Mouse (Mus musculus): ENCODE measurements at regions not wholly inside any gene's neighbourhood (a gene's known extent, or its start where the extent isn't known, plus 50 kb on each side); places are given as distances from the start of the nearest gene placed in this dataset.

- no peaks in the 10 kb centered on the region for H3K4me1 ChIP-seq (ENCODE audit: control insufficient read depth, insufficient read depth, low read length)
- no peak overlapping the region for H3K9ac ChIP-seq (ENCODE audit: low read depth, low read length)
- no peak overlapping the region for H3K27ac ChIP-seq (ENCODE audit: low read length)
- no peaks in the 10 kb centered on the region for H3K9me3 ChIP-seq (ENCODE audit: control insufficient read depth, low read length)
- H3K4me3 ChIP-seq (ENCODE audit: low read length): no peak overlapping the region
- no peaks in the 10 kb centered on the region for H3K36me3 ChIP-seq (ENCODE audit: control insufficient read depth, insufficient read depth, low read length)
- H3K4me2 ChIP-seq (ENCODE audit: low read depth, low read length): no peak overlapping the region
- no peak for ATAC-seq
- 68% methylated on average over 3 of the region's 3 CpGs for WGBS
- no peaks in the 10 kb centered on the region for H3K27me3 ChIP-seq (replicated peaks; ENCODE audit: control insufficient read depth, insufficient read depth, low read length)
These were observed 399.4 kb downstream of the Ets1 start for GRCm38 (mm10) chr9:33035401-33035800.

- Histone ChIP-seq H3K27me3 (replicated peaks; ENCODE audit: control insufficient read depth, insufficient read depth, low read length) (no peaks in the 10 kb centered on the region), H3K4me2 (ENCODE audit: low read depth, low read length) (no peak overlapping the region), H3K36me3 (ENCODE audit: control insufficient read depth, insufficient read depth, low read length) (no peaks in the 10 kb centered on the region), H3K9ac (ENCODE audit: low read depth, low read length) (no peak overlapping the region), H3K9me3 (ENCODE audit: control insufficient read depth, low read length) (no peaks in the 10 kb centered on the region), H3K4me1 (ENCODE audit: control insufficient read depth, insufficient read depth, low read length) (no peaks in the 10 kb centered on the region), H3K4me3 (ENCODE audit: low read length) (no peak overlapping the region), H3K27ac (ENCODE audit: low read length) (no peak overlapping the region)
- WGBS: 42% methylated on average over 4 of the region's 4 CpGs
- ATAC-seq: no peak
These were observed 403.3 kb downstream of the Ets1 start for GRCm38 (mm10) chr9:33039221-33039790.

- no peak overlapping the region for H3K9ac ChIP-seq (ENCODE audit: low read depth, low read length)
- no peaks in the 10 kb centered on the region for H3K36me3 ChIP-seq (ENCODE audit: control insufficient read depth, insufficient read depth, low read length)
- ATAC-seq: no peak
- no peaks in the 10 kb centered on the region for H3K27me3 ChIP-seq (replicated peaks; ENCODE audit: control insufficient read depth, insufficient read depth, low read length)
- WGBS: 74% methylated on average over 4 of the region's 4 CpGs
- H3K4me2 ChIP-seq (ENCODE audit: low read depth, low read length): no peak overlapping the region
- no peaks in the 10 kb centered on the region for H3K9me3 ChIP-seq (ENCODE audit: control insufficient read depth, low read length)
- no peaks in the 10 kb centered on the region for H3K4me1 ChIP-seq (ENCODE audit: control insufficient read depth, insufficient read depth, low read length)
- H3K4me3 ChIP-seq (ENCODE audit: low read length): no peak overlapping the region
- H3K27ac ChIP-seq (ENCODE audit: low read length): no peak overlapping the region
These were observed 414.8 kb downstream of the Ets1 start for GRCm38 (mm10) chr9:33050789-33051188.

GRCm38 (mm10) chr9:33060636-33061264 is 424.7 kb downstream of the Ets1 start:
- Histone ChIP-seq H3K9ac (ENCODE audit: low read depth, low read length) (no peak overlapping the region), H3K9me3 (ENCODE audit: control insufficient read depth, low read length) (no peaks in the 10 kb centered on the region), H3K4me2 (ENCODE audit: low read depth, low read length) (no peak overlapping the region), H3K27me3 (replicated peaks; ENCODE audit: control insufficient read depth, insufficient read depth, low read length) (no peaks in the 10 kb centered on the region), H3K36me3 (ENCODE audit: control insufficient read depth, insufficient read depth, low read length) (no peaks in the 10 kb centered on the region), H3K27ac (ENCODE audit: low read length) (no peak overlapping the region), H3K4me1 (ENCODE audit: control insufficient read depth, insufficient read depth, low read length) (no peaks in the 10 kb centered on the region), H3K4me3 (ENCODE audit: low read length) (no peak overlapping the region)
- ATAC-seq: no peak
- 79% methylated on average over 6 of the region's 6 CpGs for WGBS

- ATAC-seq: no peak
- Histone ChIP-seq H3K36me3 (ENCODE audit: control insufficient read depth, insufficient read depth, low read length) (no peaks in the 10 kb centered on the region), H3K9ac (ENCODE audit: low read depth, low read length) (no peak overlapping the region), H3K27ac (ENCODE audit: low read length) (no peak overlapping the region), H3K9me3 (ENCODE audit: control insufficient read depth, low read length) (no peaks in the 10 kb centered on the region), H3K4me1 (ENCODE audit: control insufficient read depth, insufficient read depth, low read length) (no peaks in the 10 kb centered on the region), H3K27me3 (replicated peaks; ENCODE audit: control insufficient read depth, insufficient read depth, low read length) (no peaks in the 10 kb centered on the region), H3K4me2 (ENCODE audit: low read depth, low read length) (no peak overlapping the region), H3K4me3 (ENCODE audit: low read length) (no peak overlapping the region)
- WGBS: 66% methylated on average over 4 of the region's 4 CpGs
These were observed 426.5 kb downstream of the Ets1 start for GRCm38 (mm10) chr9:33062476-33062875.

GRCm38 (mm10) chr9:33065331-33065730 is 429.3 kb downstream of the Ets1 start:
- no peaks in the 10 kb centered on the region for H3K9me3 ChIP-seq (ENCODE audit: control insufficient read depth, low read length)
- no peak overlapping the region for H3K4me3 ChIP-seq (ENCODE audit: low read length)
- H3K27me3 ChIP-seq (replicated peaks; ENCODE audit: control insufficient read depth, insufficient read depth, low read length): no peaks in the 10 kb centered on the region
- H3K4me2 ChIP-seq (ENCODE audit: low read depth, low read length): no peak overlapping the region
- no peak overlapping the region for H3K9ac ChIP-seq (ENCODE audit: low read depth, low read length)
- WGBS: 91% methylated on average over 3 of the region's 3 CpGs
- no peak for ATAC-seq
- H3K27ac ChIP-seq (ENCODE audit: low read length): no peak overlapping the region
- no peaks in the 10 kb centered on the region for H3K4me1 ChIP-seq (ENCODE audit: control insufficient read depth, insufficient read depth, low read length)
- H3K36me3 ChIP-seq (ENCODE audit: control insufficient read depth, insufficient read depth, low read length): no peaks in the 10 kb centered on the region

- H3K27me3 ChIP-seq (replicated peaks; ENCODE audit: control insufficient read depth, insufficient read depth, low read length): no peaks in the 10 kb centered on the region
- no peak overlapping the region for H3K4me3 ChIP-seq (ENCODE audit: low read length)
- no peak overlapping the region for H3K27ac ChIP-seq (ENCODE audit: low read length)
- no peak overlapping the region for H3K4me2 ChIP-seq (ENCODE audit: low read depth, low read length)
- no peak overlapping the region for H3K9ac ChIP-seq (ENCODE audit: low read depth, low read length)
- ATAC-seq: no peak
- H3K36me3 ChIP-seq (ENCODE audit: control insufficient read depth, insufficient read depth, low read length): no peaks in the 10 kb centered on the region
- no peaks in the 10 kb centered on the region for H3K4me1 ChIP-seq (ENCODE audit: control insufficient read depth, insufficient read depth, low read length)
- 69% methylated on average over 1 of the region's 1 CpGs for WGBS
- no peaks in the 10 kb centered on the region for H3K9me3 ChIP-seq (ENCODE audit: control insufficient read depth, low read length)
These were observed 431.5 kb downstream of the Ets1 start for GRCm38 (mm10) chr9:33067521-33067920.

- Histone ChIP-seq H3K4me2 (ENCODE audit: low read depth, low read length) (no peak overlapping the region), H3K4me3 (ENCODE audit: low read length) (no peak overlapping the region), H3K27ac (ENCODE audit: low read length) (no peak overlapping the region), H3K9ac (ENCODE audit: low read depth, low read length) (no peak overlapping the region), H3K4me1 (ENCODE audit: control insufficient read depth, insufficient read depth, low read length) (no peaks in the 10 kb centered on the region), H3K36me3 (ENCODE audit: control insufficient read depth, insufficient read depth, low read length) (no peaks in the 10 kb centered on the region), H3K27me3 (replicated peaks; ENCODE audit: control insufficient read depth, insufficient read depth, low read length) (no peaks in the 10 kb centered on the region), H3K9me3 (ENCODE audit: control insufficient read depth, low read length) (no peaks in the 10 kb centered on the region)
- WGBS: 56% methylated on average over 3 of the region's 3 CpGs
- ATAC-seq: no peak
These were observed 434.1 kb downstream of the Ets1 start for GRCm38 (mm10) chr9:33070116-33070515.

GRCm38 (mm10) chr9:33080271-33080670 is 444.2 kb downstream of the Ets1 start:
- no peaks in the 10 kb centered on the region for H3K36me3 ChIP-seq (ENCODE audit: control insufficient read depth, insufficient read depth, low read length)
- no peaks in the 10 kb centered on the region for H3K4me1 ChIP-seq (ENCODE audit: control insufficient read depth, insufficient read depth, low read length)
- no peaks in the 10 kb centered on the region for H3K27me3 ChIP-seq (replicated peaks; ENCODE audit: control insufficient read depth, insufficient read depth, low read length)
- no peak overlapping the region for H3K4me3 ChIP-seq (ENCODE audit: low read length)
- H3K9ac ChIP-seq (ENCODE audit: low read depth, low read length): no peak overlapping the region
- H3K4me2 ChIP-seq (ENCODE audit: low read depth, low read length): no peak overlapping the region
- H3K9me3 ChIP-seq (ENCODE audit: control insufficient read depth, low read length): no peaks in the 10 kb centered on the region
- no peak overlapping the region for H3K27ac ChIP-seq (ENCODE audit: low read length)
- WGBS: 65% methylated on average over 3 of the region's 3 CpGs
- no peak for ATAC-seq

- 46% methylated on average over 6 of the region's 6 CpGs for WGBS
- no peak for ATAC-seq
These were observed 444.8 kb downstream of the Ets1 start for GRCm38 (mm10) chr9:33080774-33081173.

More at GRCm38 (mm10) chr9:33080774-33081173, 444.8 kb downstream of the Ets1 start:
- Histone ChIP-seq H3K4me1 (ENCODE audit: control insufficient read depth, insufficient read depth, low read length) (no peaks in the 10 kb centered on the region), H3K27ac (ENCODE audit: low read length) (no peak overlapping the region), H3K9me3 (ENCODE audit: control insufficient read depth, low read length) (no peaks in the 10 kb centered on the region), H3K9ac (ENCODE audit: low read depth, low read length) (no peak overlapping the region), H3K36me3 (ENCODE audit: control insufficient read depth, insufficient read depth, low read length) (no peaks in the 10 kb centered on the region), H3K27me3 (replicated peaks; ENCODE audit: control insufficient read depth, insufficient read depth, low read length) (no peaks in the 10 kb centered on the region), H3K4me2 (ENCODE audit: low read depth, low read length) (no peak overlapping the region), H3K4me3 (ENCODE audit: low read length) (no peak overlapping the region)
